Mouse (Mus musculus): ENCODE results near the gene Slit3. TPM values are rescaled to one million over a fixed set of nuclear protein-coding genes. Genes with fewer than 3 reads are reported as not detected.

The Slit3 gene
- polyA plus RNA-seq, 1 experiment from 2014 or later, result 5.9 TPM

DNA sequence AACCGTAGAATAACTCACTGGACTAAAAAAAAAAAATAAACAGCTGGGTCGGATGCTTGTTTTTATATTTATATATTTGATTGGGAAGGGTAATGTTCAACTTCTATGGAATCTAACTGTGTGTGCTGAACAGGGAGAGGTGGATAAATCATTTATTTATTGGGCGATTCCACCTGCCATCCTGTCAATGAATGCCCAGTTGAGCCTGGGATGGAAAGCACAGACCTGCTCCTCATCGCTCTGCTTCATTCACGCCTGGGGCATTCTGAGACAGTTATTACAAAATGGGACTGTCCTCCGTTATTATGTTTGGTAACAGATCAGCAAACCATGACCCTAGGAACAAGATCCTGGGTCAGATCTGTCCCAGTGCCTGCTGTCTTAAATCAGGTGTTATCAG lies 328.2 kb downstream of the Slit3 start:
- no peaks in the 10 kb centered on the region for H3K36me3 ChIP-seq (ENCODE audit: control insufficient read depth, insufficient read depth, low read length)
- no peak for ATAC-seq
- H3K4me3 ChIP-seq (ENCODE audit: low read length), result no peak overlapping the region
- H3K9ac ChIP-seq (ENCODE audit: low read depth, low read length), result no peak overlapping the region
- H3K4me1 ChIP-seq (ENCODE audit: control insufficient read depth, insufficient read depth, low read length), result peaks cover 13% of the 10 kb centered on the region; the same call in 1 of the 2 replicates
- no peak overlapping the region for H3K4me2 ChIP-seq (ENCODE audit: low read depth, low read length)
- H3K27ac ChIP-seq (ENCODE audit: low read length), result no peak overlapping the region
- no peaks in the 10 kb centered on the region for H3K9me3 ChIP-seq (ENCODE audit: control insufficient read depth, low read length)
- no peaks in the 10 kb centered on the region for H3K27me3 ChIP-seq (replicated peaks; ENCODE audit: control insufficient read depth, insufficient read depth, low read length)
- 83% methylated on average over 6 of the region's 6 CpGs for WGBS

DNA sequence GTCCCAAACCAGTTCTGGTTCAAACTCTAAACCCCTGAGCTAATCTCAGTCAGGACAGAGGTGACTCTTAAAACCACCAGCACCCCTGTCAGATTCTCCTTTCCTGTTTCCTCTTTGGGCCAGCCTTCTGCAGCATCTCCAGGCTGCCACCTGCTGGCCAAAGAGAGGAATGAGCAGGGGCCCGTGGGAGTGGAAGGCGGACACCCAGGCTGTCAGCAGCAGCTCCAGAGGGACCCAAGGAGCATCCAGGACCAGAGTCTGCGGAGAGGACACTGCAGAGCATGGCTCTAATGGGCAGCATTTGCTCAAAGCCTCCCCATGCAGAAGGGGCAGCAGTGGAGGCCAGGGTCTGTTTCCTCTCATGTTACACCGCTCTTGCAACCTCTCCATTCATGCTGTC lies 330.6 kb downstream of the Slit3 start:
- WGBS, result 34% methylated on average over 4 of the region's 4 CpGs
- 0 out of 2 replicates have a peak, but pooled peaks have one; percentile 19 for ATAC-seq
- Histone ChIP-seq H3K27me3 (replicated peaks; ENCODE audit: control insufficient read depth, insufficient read depth, low read length) (no peaks in the 10 kb centered on the region), H3K36me3 (ENCODE audit: control insufficient read depth, insufficient read depth, low read length) (no peaks in the 10 kb centered on the region), H3K4me1 (ENCODE audit: control insufficient read depth, insufficient read depth, low read length) (peaks cover 8% of the 10 kb centered on the region; the same call in 1 of the 2 replicates), H3K9me3 (ENCODE audit: control insufficient read depth, low read length) (no peaks in the 10 kb centered on the region), H3K4me2 (ENCODE audit: low read depth, low read length) (no peak overlapping the region), H3K4me3 (ENCODE audit: low read length) (no peak overlapping the region), H3K27ac (ENCODE audit: low read length) (no peak overlapping the region), H3K9ac (ENCODE audit: low read depth, low read length) (no peak overlapping the region)

DNA sequence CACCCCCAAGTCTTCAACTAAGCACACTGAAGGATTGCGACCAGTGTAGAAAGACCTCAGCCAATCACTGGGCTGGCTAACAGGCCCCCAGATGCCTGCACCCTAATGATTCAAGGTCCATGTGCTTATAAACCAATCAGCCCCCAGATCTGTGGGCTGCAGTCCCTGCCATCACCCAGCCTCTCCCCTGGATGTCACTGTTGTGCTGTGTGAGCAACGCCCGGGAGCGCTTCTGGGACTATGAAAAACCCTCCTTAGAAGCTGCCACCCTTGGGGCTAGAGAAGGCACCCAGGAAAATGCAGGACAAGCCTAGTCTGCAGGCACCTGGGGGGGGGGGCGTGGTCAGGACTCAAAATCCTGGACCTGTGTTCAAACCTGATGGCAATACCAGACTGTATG lies 331.4 kb downstream of the Slit3 start:
- H3K36me3 ChIP-seq (ENCODE audit: control insufficient read depth, insufficient read depth, low read length), result no peaks in the 10 kb centered on the region
- no peaks in the 10 kb centered on the region for H3K9me3 ChIP-seq (ENCODE audit: control insufficient read depth, low read length)
- H3K4me1 ChIP-seq (ENCODE audit: control insufficient read depth, insufficient read depth, low read length), result peaks cover 7% of the 10 kb centered on the region; the same call in 1 of the 2 replicates
- H3K4me2 ChIP-seq (ENCODE audit: low read depth, low read length), result no peak overlapping the region
- no peak overlapping the region for H3K27ac ChIP-seq (ENCODE audit: low read length)
- H3K27me3 ChIP-seq (replicated peaks; ENCODE audit: control insufficient read depth, insufficient read depth, low read length), result no peaks in the 10 kb centered on the region
- no peak overlapping the region for H3K9ac ChIP-seq (ENCODE audit: low read depth, low read length)
- ATAC-seq, result peak; percentile 56
- no peak overlapping the region for H3K4me3 ChIP-seq (ENCODE audit: low read length)
- 54% methylated on average over 5 of the region's 5 CpGs for WGBS

DNA sequence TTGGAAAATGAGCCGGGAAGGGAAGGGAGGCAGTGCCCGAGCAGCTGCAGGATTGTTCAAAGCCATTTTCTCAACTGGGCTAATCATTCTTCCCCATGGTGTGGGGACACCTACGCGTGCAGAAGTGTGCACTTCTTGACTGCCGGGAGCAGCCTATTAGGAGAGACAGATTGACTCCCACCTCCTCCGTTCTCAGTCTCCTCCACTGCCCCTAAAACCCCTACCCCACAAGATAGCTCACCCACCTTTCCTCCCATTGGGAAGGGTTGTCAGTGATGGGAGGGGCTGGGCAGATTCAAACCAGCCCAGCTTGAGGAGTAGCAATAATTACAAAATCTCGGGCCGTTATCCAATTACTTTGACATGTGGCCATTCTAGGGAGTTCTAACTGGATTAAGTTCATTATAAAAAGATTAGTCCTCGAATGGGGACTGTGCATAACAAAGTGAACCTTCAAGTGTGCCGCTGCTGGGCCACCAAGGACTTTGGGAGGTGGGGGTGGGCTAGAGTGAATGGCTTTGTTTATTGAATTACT lies 333.2 kb downstream of the Slit3 start:
- no peaks in the 10 kb centered on the region for H3K27me3 ChIP-seq (replicated peaks; ENCODE audit: control insufficient read depth, insufficient read depth, low read length)
- no peaks in the 10 kb centered on the region for H3K4me1 ChIP-seq (ENCODE audit: control insufficient read depth, insufficient read depth, low read length)
- H3K9me3 ChIP-seq (ENCODE audit: control insufficient read depth, low read length), result no peaks in the 10 kb centered on the region
- H3K4me3 ChIP-seq (ENCODE audit: low read length), result no peak overlapping the region
- H3K27ac ChIP-seq (ENCODE audit: low read length), result no peak overlapping the region
- WGBS, result 48% methylated on average over 10 of the region's 10 CpGs
- no peaks in the 10 kb centered on the region for H3K36me3 ChIP-seq (ENCODE audit: control insufficient read depth, insufficient read depth, low read length)
- H3K9ac ChIP-seq (ENCODE audit: low read depth, low read length), result no peak overlapping the region
- peak; percentile 41; the same call in 1 of the 2 replicates for ATAC-seq
- H3K4me2 ChIP-seq (ENCODE audit: low read depth, low read length), result no peak overlapping the region

DNA sequence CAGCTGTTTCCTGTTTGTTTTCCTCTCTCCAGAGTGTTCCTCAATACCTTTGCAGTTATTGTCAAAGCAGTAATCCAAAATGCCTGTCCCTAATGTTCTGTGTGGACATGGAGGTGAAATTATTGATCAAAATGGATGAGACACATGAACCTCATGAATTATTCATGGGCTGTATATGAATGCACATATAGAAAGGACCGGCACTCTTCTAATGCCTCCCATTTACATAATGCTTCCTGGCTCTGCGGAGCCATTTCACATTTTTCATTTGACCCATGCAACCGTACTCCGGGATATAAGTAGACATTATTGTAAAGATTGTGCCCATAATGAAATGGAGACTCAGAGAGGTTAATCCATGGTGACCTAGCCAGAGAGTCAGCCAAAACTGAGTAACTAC lies 333.8 kb downstream of the Slit3 start:
- Histone ChIP-seq H3K4me3 (ENCODE audit: low read length) (no peak overlapping the region), H3K9ac (ENCODE audit: low read depth, low read length) (no peak overlapping the region), H3K36me3 (ENCODE audit: control insufficient read depth, insufficient read depth, low read length) (no peaks in the 10 kb centered on the region), H3K27ac (ENCODE audit: low read length) (no peak overlapping the region), H3K4me1 (ENCODE audit: control insufficient read depth, insufficient read depth, low read length) (no peaks in the 10 kb centered on the region), H3K4me2 (ENCODE audit: low read depth, low read length) (no peak overlapping the region), H3K27me3 (replicated peaks; ENCODE audit: control insufficient read depth, insufficient read depth, low read length) (no peaks in the 10 kb centered on the region), H3K9me3 (ENCODE audit: control insufficient read depth, low read length) (no peaks in the 10 kb centered on the region)
- no peak for ATAC-seq
- WGBS, result 75% methylated on average over 4 of the region's 4 CpGs

DNA sequence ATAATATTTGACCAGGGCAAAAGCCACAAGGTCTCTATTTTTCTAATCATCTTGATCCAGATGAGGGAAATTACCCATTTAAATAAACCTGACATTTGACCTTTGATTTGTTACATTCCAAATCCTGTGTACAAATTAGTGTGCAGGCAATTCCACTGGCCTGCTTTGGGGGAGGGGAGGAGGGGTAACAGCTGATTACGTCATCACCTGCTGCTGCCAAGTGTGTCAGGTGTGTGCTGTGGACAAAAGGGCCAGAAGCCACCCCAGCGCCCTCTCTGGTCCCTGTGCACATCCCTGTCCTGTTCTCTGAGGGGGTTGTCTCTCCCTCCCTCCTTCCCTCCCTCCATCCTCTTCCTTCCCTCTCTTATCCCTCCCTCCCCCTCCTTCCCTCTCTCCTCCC lies 337.0 kb downstream of the Slit3 start:
- Histone ChIP-seq H3K9ac (ENCODE audit: low read depth, low read length) (no peak overlapping the region), H3K36me3 (ENCODE audit: control insufficient read depth, insufficient read depth, low read length) (no peaks in the 10 kb centered on the region), H3K27me3 (replicated peaks; ENCODE audit: control insufficient read depth, insufficient read depth, low read length) (no peaks in the 10 kb centered on the region), H3K9me3 (ENCODE audit: control insufficient read depth, low read length) (no peaks in the 10 kb centered on the region), H3K4me2 (ENCODE audit: low read depth, low read length) (no peak overlapping the region), H3K27ac (ENCODE audit: low read length) (no peak overlapping the region), H3K4me3 (ENCODE audit: low read length) (no peak overlapping the region), H3K4me1 (ENCODE audit: control insufficient read depth, insufficient read depth, low read length) (no peaks in the 10 kb centered on the region)
- WGBS, result 56% methylated on average over 2 of the region's 2 CpGs
- no peak for ATAC-seq

DNA sequence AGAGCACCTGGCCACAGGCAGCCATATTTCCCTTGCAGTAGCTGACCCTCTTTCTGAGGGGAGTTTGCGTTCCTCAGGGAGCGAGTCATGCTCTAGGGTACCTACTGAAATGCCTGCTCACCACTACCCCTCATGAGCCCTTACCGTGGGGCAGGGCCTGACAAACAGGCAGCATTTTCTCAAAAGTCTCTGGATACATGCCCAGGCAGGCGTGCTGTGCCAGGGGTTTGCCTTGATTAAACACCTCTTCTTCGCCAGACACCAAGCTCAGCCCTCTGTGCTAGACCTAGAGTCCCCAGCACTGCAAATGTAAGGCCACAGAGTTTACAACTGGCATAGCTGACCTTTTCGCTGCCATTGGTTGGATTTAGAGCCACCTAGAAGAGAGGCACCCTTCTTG lies 345.7 kb downstream of the Slit3 start:
- Histone ChIP-seq H3K9ac (ENCODE audit: low read depth, low read length) (no peak overlapping the region), H3K27me3 (replicated peaks; ENCODE audit: control insufficient read depth, insufficient read depth, low read length) (no peaks in the 10 kb centered on the region), H3K4me3 (ENCODE audit: low read length) (no peak overlapping the region), H3K9me3 (ENCODE audit: control insufficient read depth, low read length) (no peaks in the 10 kb centered on the region), H3K36me3 (ENCODE audit: control insufficient read depth, insufficient read depth, low read length) (no peaks in the 10 kb centered on the region), H3K4me2 (ENCODE audit: low read depth, low read length) (no peak overlapping the region), H3K4me1 (ENCODE audit: control insufficient read depth, insufficient read depth, low read length) (peaks cover 2% of the 10 kb centered on the region; the same call in 1 of the 2 replicates), H3K27ac (ENCODE audit: low read length) (no peak overlapping the region)
- no peak for ATAC-seq
- 77% methylated on average over 6 of the region's 6 CpGs for WGBS

DNA sequence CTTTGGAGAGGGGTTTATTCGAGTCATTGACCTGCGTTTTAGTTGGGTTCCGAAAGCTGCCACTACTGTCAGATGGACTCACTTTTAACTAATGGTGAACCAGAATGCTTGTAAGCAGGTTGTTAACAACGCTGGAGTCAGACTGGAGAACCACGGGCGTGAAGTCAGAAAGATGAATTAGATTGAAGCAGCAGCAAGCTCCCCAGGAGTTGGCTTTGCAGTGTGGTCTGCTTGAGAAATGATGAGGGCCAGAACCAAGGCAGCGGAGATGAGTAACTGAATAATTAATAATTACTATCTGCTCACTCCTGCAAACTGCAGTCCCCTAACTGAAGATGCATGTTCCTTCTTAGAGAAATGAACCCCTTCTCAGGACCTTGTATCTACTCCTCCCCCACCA lies 347.8 kb downstream of the Slit3 start:
- Histone ChIP-seq H3K9me3 (ENCODE audit: control insufficient read depth, low read length) (no peaks in the 10 kb centered on the region), H3K27ac (ENCODE audit: low read length) (no peak overlapping the region), H3K4me2 (ENCODE audit: low read depth, low read length) (no peak overlapping the region), H3K9ac (ENCODE audit: low read depth, low read length) (no peak overlapping the region), H3K4me3 (ENCODE audit: low read length) (no peak overlapping the region), H3K27me3 (replicated peaks; ENCODE audit: control insufficient read depth, insufficient read depth, low read length) (no peaks in the 10 kb centered on the region), H3K36me3 (ENCODE audit: control insufficient read depth, insufficient read depth, low read length) (no peaks in the 10 kb centered on the region), H3K4me1 (ENCODE audit: control insufficient read depth, insufficient read depth, low read length) (peaks cover 2% of the 10 kb centered on the region; the same call in 1 of the 2 replicates)
- ATAC-seq, result no peak
- WGBS, result 74% methylated on average over 7 of the region's 7 CpGs

DNA sequence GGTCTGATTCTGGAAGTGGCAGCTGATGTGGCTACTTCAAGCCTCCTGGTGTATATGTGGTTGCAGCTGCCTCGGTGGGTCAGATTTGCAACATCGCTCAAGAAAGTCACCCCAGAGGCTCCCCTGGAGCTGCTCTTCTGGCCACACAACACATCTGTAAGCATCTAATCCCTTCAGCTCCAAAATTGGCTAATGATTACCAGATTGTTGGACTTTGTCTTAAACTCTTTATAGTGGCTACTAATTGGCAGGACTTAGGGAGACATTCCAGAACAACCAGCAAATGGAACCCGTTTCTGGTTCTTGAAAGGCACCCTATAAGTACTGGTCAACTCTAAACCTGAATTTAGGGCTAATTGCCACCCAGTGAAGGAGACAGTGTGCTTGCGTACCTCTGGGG lies 348.9 kb downstream of the Slit3 start:
- no peak overlapping the region for H3K27ac ChIP-seq (ENCODE audit: low read length)
- 69% methylated on average over 4 of the region's 4 CpGs for WGBS

DNA sequence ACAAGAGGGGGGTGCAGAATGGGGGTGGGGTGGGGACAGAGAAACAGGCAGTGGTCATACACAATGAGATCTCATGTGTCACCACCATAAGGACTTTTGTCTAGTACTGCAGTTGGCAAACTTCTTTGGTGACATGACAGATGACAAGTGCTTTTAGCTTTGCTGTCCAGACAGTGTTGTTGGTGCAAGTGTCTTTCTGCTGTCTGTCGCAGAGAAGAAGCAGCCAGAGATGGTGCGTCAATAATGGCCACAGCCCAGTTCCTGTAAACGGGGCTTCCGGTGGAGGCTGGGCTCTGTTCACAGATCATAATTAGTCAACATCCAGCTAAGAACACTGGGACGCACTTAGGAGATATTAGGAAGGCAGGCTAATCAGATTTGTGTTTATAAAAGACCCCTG lies 349.8 kb downstream of the Slit3 start:
- WGBS, result 57% methylated on average over 5 of the region's 5 CpGs
- no peak overlapping the region for H3K4me2 ChIP-seq (ENCODE audit: low read depth, low read length)
- peaks cover 2% of the 10 kb centered on the region; the same call in 1 of the 2 replicates for H3K4me1 ChIP-seq (ENCODE audit: control insufficient read depth, insufficient read depth, low read length)
- H3K4me3 ChIP-seq (ENCODE audit: low read length), result no peak overlapping the region
- H3K36me3 ChIP-seq (ENCODE audit: control insufficient read depth, insufficient read depth, low read length), result no peaks in the 10 kb centered on the region
- H3K9ac ChIP-seq (ENCODE audit: low read depth, low read length), result no peak overlapping the region
- H3K27ac ChIP-seq (ENCODE audit: low read length), result no peak overlapping the region
- H3K9me3 ChIP-seq (ENCODE audit: control insufficient read depth, low read length), result no peaks in the 10 kb centered on the region
- no peak for ATAC-seq
- H3K27me3 ChIP-seq (replicated peaks; ENCODE audit: control insufficient read depth, insufficient read depth, low read length), result no peaks in the 10 kb centered on the region

More for the DNA sequence above, 348.9 kb downstream of the Slit3 start:
- Histone ChIP-seq H3K9ac (ENCODE audit: low read depth, low read length) (no peak overlapping the region), H3K4me1 (ENCODE audit: control insufficient read depth, insufficient read depth, low read length) (peaks cover 2% of the 10 kb centered on the region; the same call in 1 of the 2 replicates), H3K4me3 (ENCODE audit: low read length) (no peak overlapping the region), H3K36me3 (ENCODE audit: control insufficient read depth, insufficient read depth, low read length) (no peaks in the 10 kb centered on the region), H3K4me2 (ENCODE audit: low read depth, low read length) (no peak overlapping the region), H3K27me3 (replicated peaks; ENCODE audit: control insufficient read depth, insufficient read depth, low read length) (no peaks in the 10 kb centered on the region), H3K9me3 (ENCODE audit: control insufficient read depth, low read length) (no peaks in the 10 kb centered on the region)
- ATAC-seq, result no peak

Data from intestine, embryonic 16.5 days (tissue).